Comparison of ENCODE assay signal across 26 mouse cellular contexts in the genomic region with DNA sequence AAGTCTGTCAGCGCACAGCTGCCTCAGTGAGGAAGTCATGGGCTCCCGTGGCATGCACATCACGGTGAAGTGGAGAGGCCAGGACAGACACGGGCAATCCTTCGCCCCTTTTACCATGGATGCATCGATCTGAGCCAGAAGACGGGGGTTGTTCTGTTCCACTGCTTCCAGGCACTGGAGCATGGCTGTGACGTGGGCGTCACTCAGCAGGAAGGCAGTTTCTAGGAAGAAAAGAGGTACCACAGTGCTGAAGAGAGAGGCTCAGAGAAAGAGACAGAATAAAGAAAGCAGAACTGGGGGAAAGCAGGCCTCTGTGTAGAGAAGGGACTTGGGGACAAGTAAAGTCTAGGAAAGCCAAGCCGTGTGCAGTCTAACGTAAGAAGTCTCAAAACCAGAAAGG. TPM values are rescaled to one million over a fixed set of nuclear protein-coding genes. Genes with fewer than 3 reads are reported as not detected.
DNase-seq lines count a peak whose midpoint lies in the region; ATAC-seq lines count a peak whose summit lies in the region.
"Had no signal": no experiment of that assay in that cellular context is flagged by ENCODE, and none has a peak within 500 bp of the region (broad histone marks: within the 10 kb centered on the region; RNA-seq: fewer than 3 reads in every experiment).

No protein-coding gene starts in this region.

- intact Hi-C loops in left cerebral cortex, postnatal 4 days (cut with DNase I): no loop called here

- peak; percentile 94 for ATAC-seq in frontal cortex, adult (ENCODE audit: low TSS enrichment)
- ATAC-seq: activated CD4-positive, CD25-positive, alpha-beta regulatory T cell, adult 4 months; CD4-positive, CD25-positive, alpha-beta regulatory T cell, adult 4 months; forebrain, embryonic 14.5 days; Patski had no signal

- DNase-seq in frontal cortex, postnatal 14 days (ENCODE audit: low spot score in 2 of 2): no peak
- peak; percentile 26 to 47 for DNase-seq in left cerebral cortex, adult 18-20 months (ENCODE audit: low spot score in 2 of 2)
- DNase-seq in left cerebral cortex, postnatal 4 days: no peak
- peak; percentile 66 for DNase-seq in right cerebral cortex, adult 18-20 months
- DNase-seq in right cerebral cortex, postnatal 14 days: no peak
- peak; percentile 68 for DNase-seq in brain, adult 2 months (ENCODE audit: low read depth, low spot score)
- DNase-seq: adrenal gland, adult 8-10 months; adrenal gland, postnatal 14 days; adrenal gland, postnatal 36 days; B cell, adult 2 months; cerebellum, adult 11 months; cerebellum, adult 18-20 months; cerebellum, adult 8-10 months; cerebellum, adult 9-11 months; cerebellum, postnatal 14 days; cerebellum, postnatal 36 days; embryo, embryonic 11 days had no signal

RNA-seq across cellular contexts. Expression of gene Fyttd1, which starts 30.2 kb away (rescaled TPM):
- 100 to 1,000 TPM; 110 to 118 TPM for total RNA-seq in left cerebral cortex, adult 18-20 months (2021)
- 100 to 1,000 TPM; 120 to 139 TPM for total RNA-seq in left cerebral cortex, postnatal 4 days (2021)

RNA-seq across cellular contexts. Expression of gene Rubcn, which starts 30.5 kb away (rescaled TPM):
- total RNA-seq in left cerebral cortex, adult 18-20 months (2021): 10 to 100 TPM; 70.2 to 71.9 TPM
- 10 to 100 TPM; 72.4 to 78.3 TPM for total RNA-seq in left cerebral cortex, postnatal 4 days (2021)

RNA-seq across cellular contexts. Expression of gene Smbd1, which starts 36.8 kb away (rescaled TPM):
- not detected for total RNA-seq in left cerebral cortex, adult 18-20 months (2021)
- total RNA-seq in left cerebral cortex, postnatal 4 days (2021): not detected
- total RNA-seq: adrenal gland, adult 18-20 months; adrenal gland, adult 8-10 months; adrenal gland, postnatal 14 days; adrenal gland, postnatal 36 days; CH12.LX; common myeloid progenitor, adult 5-6 weeks; G1E had no signal

RNA-seq across cellular contexts. Expression of gene Muc20, which starts 49.9 kb away (rescaled TPM):
- not detected for total RNA-seq in left cerebral cortex, adult 18-20 months (2021)
- total RNA-seq in left cerebral cortex, postnatal 4 days (2021): not detected
- total RNA-seq: adrenal gland, postnatal 36 days; common myeloid progenitor, adult 5-6 weeks had no signal

Comparison
In these comparisons a context has a peak if more than half of its experiments do, and no peak if none do; other contexts are left out.
1. DNase-seq: peak in left cerebral cortex, adult 18-20 months (2 of 2), right cerebral cortex, adult 18-20 months (single experiment) and brain, adult 2 months (single experiment); none in frontal cortex, postnatal 14 days (0 of 2), left cerebral cortex, postnatal 4 days (single experiment) and right cerebral cortex, postnatal 14 days (single experiment).